Mouse (Mus musculus) B cell, adult (primary cell): ENCODE data around the gene Pin4. TPM values are rescaled to one million over a fixed set of nuclear protein-coding genes. Genes with fewer than 3 reads are reported as not detected.

Source experiments
- total RNA-seq: library from RNA; stranded (reverse); gene quantifications from 4 replicates; pipeline ENCODE4 v1.2.4, GENCODE M21; 2023; ENCODE audit not compliant: inconsistent age

The Pin4 gene
- total RNA-seq = 8.4 to 29.3 TPM (median 19.0 TPM) in 4 replicates

GRCm38 (mm10) chrX:102119042-102119864, at the start of gene Pin4:
Gene Pin4, plus strand, starts transcription at chrX:102119447.

GRCm38 (mm10) chrX:102070591-102071471, 48.4 kb upstream of the Pin4 start, which contains the start of gene Rtl5:
Gene Rtl5, minus strand, starts transcription at chrX:102071304.

GRCm38 (mm10) chrX:102156618-102157422, 37.6 kb downstream of the Pin4 start, which contains the start of gene Ercc6l:
Gene Ercc6l, minus strand, starts transcription at chrX:102157091.

Other genes with a start within 250 kb of the Pin4 start
- 0.69 to 1.3 TPM (median 1.2 TPM) in 4 replicates for gene Rtl5, start 48.1 kb upstream of the Pin4 start, total RNA-seq
- gene Ercc6l, start 37.6 kb downstream of the Pin4 start, total RNA-seq = 4.3 to 4.6 TPM (median 4.4 TPM) in 4 replicates
- gene Rps4x, start 69.9 kb downstream of the Pin4 start, total RNA-seq = 2,270 to 2,451 TPM (median 2,344 TPM) in 4 replicates
- not detected in 4 replicates for gene Cited1, start 132.7 kb downstream of the Pin4 start, total RNA-seq